Mouse (Mus musculus): ENCODE measurements at regions not wholly inside any gene's neighbourhood (a gene's known extent, or its start where the extent isn't known, plus 50 kb on each side); places are given as distances from the start of the nearest gene placed in this dataset.

GRCm38 (mm10) chr9:116280146-116280545 is 105.0 kb upstream of the Tgfbr2 start:
- no peak for DNase-seq

GRCm38 (mm10) chr9:116278862-116279261 is 103.7 kb upstream of the Tgfbr2 start:
- no peak for DNase-seq

- no peak for DNase-seq
Measured at GRCm38 (mm10) chr9:116277736-116278135, 102.6 kb upstream of the Tgfbr2 start.

- DNase-seq = no peak
Measured at GRCm38 (mm10) chr9:116276141-116276540, 101.0 kb upstream of the Tgfbr2 start.

- peak; percentile 18 for DNase-seq
Measured at GRCm38 (mm10) chr9:116272446-116272845, 97.3 kb upstream of the Tgfbr2 start.

GRCm38 (mm10) chr9:116270417-116270828 is 95.3 kb upstream of the Tgfbr2 start:
- peak; percentile 21 for DNase-seq

- no peak for DNase-seq
Measured at GRCm38 (mm10) chr9:116267411-116267810, 92.3 kb upstream of the Tgfbr2 start.

GRCm38 (mm10) chr9:116263833-116264232 is 88.7 kb upstream of the Tgfbr2 start:
- DNase-seq = no peak

GRCm38 (mm10) chr9:116259569-116259968 is 84.4 kb upstream of the Tgfbr2 start:
- DNase-seq = no peak

- DNase-seq = peak; percentile 49
Measured at GRCm38 (mm10) chr9:116253546-116253945, 78.4 kb upstream of the Tgfbr2 start.

- no peak for DNase-seq
Measured at GRCm38 (mm10) chr9:116252788-116253187, 77.6 kb upstream of the Tgfbr2 start.

GRCm38 (mm10) chr9:116249791-116250190 is 74.6 kb upstream of the Tgfbr2 start:
- no peak for DNase-seq

GRCm38 (mm10) chr9:116245136-116245535 is 70.0 kb upstream of the Tgfbr2 start:
- no peak for DNase-seq

- DNase-seq = no peak
Measured at GRCm38 (mm10) chr9:116244619-116244899, 69.4 kb upstream of the Tgfbr2 start.

GRCm38 (mm10) chr9:116243775-116244618 is 68.8 kb upstream of the Tgfbr2 start:
- DNase-seq = no peak

GRCm38 (mm10) chr9:116241933-116242526 is 66.9 kb upstream of the Tgfbr2 start:
- no peak for DNase-seq

GRCm38 (mm10) chr9:116241290-116241689 is 66.1 kb upstream of the Tgfbr2 start:
- no peak for DNase-seq

GRCm38 (mm10) chr9:116236836-116237235 is 61.7 kb upstream of the Tgfbr2 start:
- DNase-seq = no peak

GRCm38 (mm10) chr9:116234170-116234569 is 59.0 kb upstream of the Tgfbr2 start:
- no peak for DNase-seq

- DNase-seq = peak; percentile 39
Measured at GRCm38 (mm10) chr9:116232386-116232785, 57.2 kb upstream of the Tgfbr2 start.

GRCm38 (mm10) chr9:116231351-116232311 is 56.5 kb upstream of the Tgfbr2 start:
- peak; percentile 56 for DNase-seq

- no peak for DNase-seq
Measured at GRCm38 (mm10) chr9:116230346-116230745, 55.2 kb upstream of the Tgfbr2 start.

- DNase-seq = no peak
Measured at GRCm38 (mm10) chr9:116228443-116228842, 53.3 kb upstream of the Tgfbr2 start.
